Mouse (Mus musculus): Measurements from ENCODE around the gene Chchd6. TPM values are rescaled to one million over a fixed set of nuclear protein-coding genes. Genes with fewer than 3 reads are reported as not detected.

The Chchd6 gene
- polyA plus RNA-seq, 2 experiments, result 12.1 to 16.3 TPM

DNA sequence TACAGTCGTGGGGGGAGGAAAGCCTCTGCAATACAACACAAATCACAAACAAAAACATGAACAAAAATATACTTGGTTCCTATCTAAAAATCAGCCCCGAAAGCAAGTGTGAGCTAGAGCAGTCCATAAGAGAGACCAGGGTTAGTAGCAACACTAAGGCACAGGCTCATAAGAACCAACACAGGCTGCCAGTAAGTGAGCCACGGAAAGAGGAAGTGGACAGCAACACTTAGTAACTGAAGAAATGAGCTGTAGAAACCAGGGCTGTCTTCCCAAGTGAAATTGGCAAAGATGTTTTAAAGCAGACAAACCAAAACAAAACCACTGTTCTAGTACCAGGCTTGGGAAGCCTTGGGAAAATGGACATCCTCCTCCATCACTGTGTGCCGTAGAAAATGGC, 197.5 kb downstream of the Chchd6 start:
- H3K4me1 ChIP-seq (replicated peaks; ENCODE audit: control insufficient read depth in 2 of 2, insufficient read depth in 2 of 2, low read length in 1 of 2), result no peaks in the 10 kb centered on the region
- DNase-seq (ENCODE audit: low read depth in 3 of 3, low spot score in 3 of 3) (no peak), ATAC-seq (ENCODE audit: insufficient read depth) (no peak)
- no peaks in the 10 kb centered on the region for H3K27me3 ChIP-seq (ENCODE audit: control insufficient read depth, insufficient read depth, low read length)
- WGBS (ENCODE audit: insufficient replicate concordance), result 45% methylated on average over 4 of the region's 4 CpGs
- no peak for TF ChIP-seq CTCF (IDR thresholded peaks at IDR 0.05; ENCODE audit: low read depth)
- TF ChIP-seq EP300 (IDR thresholded peaks at IDR 0.05; ENCODE audit: low read depth), result no peak
- H3K9me3 ChIP-seq (ENCODE audit: control insufficient read depth, low read length), result no peaks in the 10 kb centered on the region
- H3K4me2 ChIP-seq (ENCODE audit: low read depth), result no peak overlapping the region
- H3K27ac ChIP-seq, result no peak overlapping the region
- H3K4me3 ChIP-seq (ENCODE audit: insufficient read depth in 1 of 2, low read depth in 2 of 2, low read length in 2 of 2), result no peak overlapping the region
- H3K36me3 ChIP-seq (replicated peaks; ENCODE audit: control insufficient read depth, insufficient read depth, low read depth), result no peaks in the 10 kb centered on the region
- no peak overlapping the region for H3K9ac ChIP-seq (replicated peaks)

DNA sequence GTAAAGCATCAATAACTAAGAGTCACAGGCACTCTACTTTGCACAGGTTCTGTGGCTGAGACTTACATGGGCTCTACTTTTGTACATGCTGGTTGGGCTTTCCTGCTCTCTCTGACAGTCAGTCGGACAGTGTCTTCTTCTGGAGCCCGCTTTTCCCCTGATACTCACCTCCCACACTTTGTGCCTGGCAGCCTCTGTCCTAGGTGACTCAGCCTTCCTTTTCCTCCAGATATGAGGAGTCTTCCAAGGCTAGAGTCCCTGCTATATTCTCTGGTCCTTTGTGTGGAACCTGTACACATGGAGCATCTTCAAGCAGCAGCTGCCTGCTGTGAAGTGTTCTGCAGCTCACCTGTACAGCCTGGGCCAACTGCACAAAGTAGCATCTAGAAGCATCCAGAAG, 201.6 kb downstream of the Chchd6 start:
- no peak overlapping the region for H3K4me3 ChIP-seq (ENCODE audit: insufficient read depth in 1 of 2, low read depth in 2 of 2, low read length in 2 of 2)
- no peak overlapping the region for H3K27ac ChIP-seq
- H3K27me3 ChIP-seq (ENCODE audit: control insufficient read depth, insufficient read depth, low read length), result no peaks in the 10 kb centered on the region
- DNase-seq (ENCODE audit: low read depth in 3 of 3, low spot score in 3 of 3), result no peak
- no peak overlapping the region for H3K9ac ChIP-seq (replicated peaks)
- H3K4me2 ChIP-seq (ENCODE audit: low read depth), result no peak overlapping the region
- no peaks in the 10 kb centered on the region for H3K4me1 ChIP-seq (replicated peaks; ENCODE audit: control insufficient read depth in 2 of 2, insufficient read depth in 2 of 2, low read length in 1 of 2)
- no peak for ATAC-seq (ENCODE audit: insufficient read depth)
- 66% methylated on average over 2 of the region's 2 CpGs for WGBS (ENCODE audit: insufficient replicate concordance)
- H3K36me3 ChIP-seq (replicated peaks; ENCODE audit: control insufficient read depth, insufficient read depth, low read depth), result no peaks in the 10 kb centered on the region
- TF ChIP-seq CTCF (IDR thresholded peaks at IDR 0.05; ENCODE audit: low read depth) (no peak), EP300 (IDR thresholded peaks at IDR 0.05; ENCODE audit: low read depth) (no peak)
- no peaks in the 10 kb centered on the region for H3K9me3 ChIP-seq (ENCODE audit: control insufficient read depth, low read length)

DNA sequence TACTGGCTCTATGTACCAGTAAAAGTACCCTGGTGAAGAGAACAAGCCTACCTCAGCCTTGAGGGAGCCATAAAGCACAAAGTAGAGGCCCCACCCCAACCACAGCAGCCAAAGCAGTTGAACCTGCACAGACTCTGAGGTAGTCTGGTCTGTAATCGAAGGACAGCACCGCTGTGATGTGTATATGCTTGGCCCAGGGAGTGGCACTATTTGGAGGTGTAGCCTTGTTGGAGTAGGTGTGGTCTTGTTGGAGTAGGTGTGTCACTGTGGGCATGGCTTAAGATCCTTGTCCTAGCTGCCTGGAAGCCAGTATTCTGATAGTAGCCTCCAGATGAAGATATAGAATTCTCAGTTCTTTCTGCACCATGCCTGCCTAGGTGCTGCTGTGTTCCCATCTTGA, 203.2 kb downstream of the Chchd6 start:
- H3K9me3 ChIP-seq (ENCODE audit: control insufficient read depth, low read length), result no peaks in the 10 kb centered on the region
- no peaks in the 10 kb centered on the region for H3K27me3 ChIP-seq (ENCODE audit: control insufficient read depth, insufficient read depth, low read length)
- no peak overlapping the region for H3K27ac ChIP-seq
- no peak for ATAC-seq (ENCODE audit: insufficient read depth)
- H3K9ac ChIP-seq (replicated peaks), result no peak overlapping the region
- no peaks in the 10 kb centered on the region; a peak in 1 of 4 replicates for H3K4me1 ChIP-seq (replicated peaks; ENCODE audit: control insufficient read depth in 2 of 2, insufficient read depth in 2 of 2, low read length in 1 of 2)
- WGBS (ENCODE audit: insufficient replicate concordance), result 83% methylated on average over 2 of the region's 2 CpGs
- no peak for DNase-seq (ENCODE audit: low read depth in 3 of 3, low spot score in 3 of 3)
- H3K4me2 ChIP-seq (ENCODE audit: low read depth), result no peak overlapping the region
- no peaks in the 10 kb centered on the region for H3K36me3 ChIP-seq (replicated peaks; ENCODE audit: control insufficient read depth, insufficient read depth, low read depth)
- TF ChIP-seq EP300 (IDR thresholded peaks at IDR 0.05; ENCODE audit: low read depth) (no peak), CTCF (IDR thresholded peaks at IDR 0.05; ENCODE audit: low read depth) (no peak)
- no peak overlapping the region for H3K4me3 ChIP-seq (ENCODE audit: insufficient read depth in 1 of 2, low read depth in 2 of 2, low read length in 2 of 2)

DNA sequence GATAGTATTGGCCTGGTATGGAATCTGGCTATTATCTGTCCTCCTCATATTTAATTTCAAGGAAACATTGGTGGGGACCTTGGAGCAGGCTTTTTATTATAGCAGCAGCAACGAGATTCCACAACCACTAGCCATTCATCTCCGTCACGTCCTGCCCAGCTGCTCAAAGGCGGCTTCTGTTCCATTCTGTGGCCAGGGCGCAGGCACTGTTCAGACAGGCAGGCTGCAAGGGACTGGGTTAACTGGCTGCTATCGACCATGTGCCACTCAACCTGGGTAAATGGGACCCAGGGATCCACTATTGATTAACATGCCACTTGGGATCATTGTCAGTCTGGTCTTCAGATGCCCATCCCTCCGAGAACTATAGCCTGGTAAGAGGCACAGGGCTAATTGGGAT, 205.7 kb downstream of the Chchd6 start:
- no peaks in the 10 kb centered on the region for H3K9me3 ChIP-seq (ENCODE audit: control insufficient read depth, low read length)
- ATAC-seq (ENCODE audit: insufficient read depth), result no peak
- no peaks in the 10 kb centered on the region for H3K36me3 ChIP-seq (replicated peaks; ENCODE audit: control insufficient read depth, insufficient read depth, low read depth)
- no peak for DNase-seq (ENCODE audit: low read depth in 3 of 3, low spot score in 3 of 3)
- WGBS (ENCODE audit: insufficient replicate concordance), result 62% methylated on average over 7 of the region's 7 CpGs
- TF ChIP-seq CTCF (IDR thresholded peaks at IDR 0.05; ENCODE audit: low read depth) (no peak), EP300 (IDR thresholded peaks at IDR 0.05; ENCODE audit: low read depth) (no peak)
- no peaks in the 10 kb centered on the region; a peak in 1 of 4 replicates for H3K4me1 ChIP-seq (replicated peaks; ENCODE audit: control insufficient read depth in 2 of 2, insufficient read depth in 2 of 2, low read length in 1 of 2)
- H3K27me3 ChIP-seq (ENCODE audit: control insufficient read depth, insufficient read depth, low read length), result no peaks in the 10 kb centered on the region
- no peak overlapping the region for H3K9ac ChIP-seq (replicated peaks)
- no peak overlapping the region for H3K4me2 ChIP-seq (ENCODE audit: low read depth)
- no peak overlapping the region for H3K27ac ChIP-seq
- no peak overlapping the region for H3K4me3 ChIP-seq (ENCODE audit: insufficient read depth in 1 of 2, low read depth in 2 of 2, low read length in 2 of 2)

DNA sequence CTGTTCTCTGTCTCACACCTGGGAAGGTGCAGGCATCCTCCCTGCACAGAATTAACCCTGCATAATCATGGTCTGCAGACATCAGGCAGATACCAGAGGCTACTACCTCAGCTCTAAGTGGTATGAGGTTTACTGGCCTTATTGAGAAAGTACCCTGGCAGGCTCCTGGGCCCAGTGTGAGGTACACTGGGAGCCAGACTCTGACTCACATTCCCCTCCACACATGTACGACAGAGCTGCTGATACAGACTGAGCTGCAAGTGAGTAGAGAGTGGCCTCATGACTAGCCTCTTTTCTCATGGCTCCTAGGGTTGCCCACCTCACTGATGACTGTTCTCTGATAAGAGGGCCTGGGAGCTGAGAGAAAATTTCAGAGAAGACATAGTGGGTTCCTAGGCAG, 208.5 kb downstream of the Chchd6 start:
- Histone ChIP-seq H3K36me3 (replicated peaks; ENCODE audit: control insufficient read depth, insufficient read depth, low read depth) (no peaks in the 10 kb centered on the region), H3K4me1 (replicated peaks; ENCODE audit: control insufficient read depth in 2 of 2, insufficient read depth in 2 of 2, low read length in 1 of 2) (no peaks in the 10 kb centered on the region; a peak in 1 of 4 replicates), H3K27ac (no peak overlapping the region), H3K4me2 (ENCODE audit: low read depth) (no peak overlapping the region), H3K4me3 (ENCODE audit: insufficient read depth in 1 of 2, low read depth in 2 of 2, low read length in 2 of 2) (no peak overlapping the region), H3K27me3 (ENCODE audit: control insufficient read depth, insufficient read depth, low read length) (no peaks in the 10 kb centered on the region), H3K9me3 (ENCODE audit: control insufficient read depth, low read length) (no peaks in the 10 kb centered on the region), H3K9ac (replicated peaks) (no peak overlapping the region)
- DNase-seq (ENCODE audit: low read depth in 3 of 3, low spot score in 3 of 3) (no peak), ATAC-seq (ENCODE audit: insufficient read depth) (no peak)
- WGBS (ENCODE audit: insufficient replicate concordance), result 25% methylated on average over 1 of the region's 1 CpGs
- TF ChIP-seq CTCF (IDR thresholded peaks at IDR 0.05; ENCODE audit: low read depth), result no peak
